7 mouse cellular contexts compared by ENCODE assay signal in the genomic region with DNA sequence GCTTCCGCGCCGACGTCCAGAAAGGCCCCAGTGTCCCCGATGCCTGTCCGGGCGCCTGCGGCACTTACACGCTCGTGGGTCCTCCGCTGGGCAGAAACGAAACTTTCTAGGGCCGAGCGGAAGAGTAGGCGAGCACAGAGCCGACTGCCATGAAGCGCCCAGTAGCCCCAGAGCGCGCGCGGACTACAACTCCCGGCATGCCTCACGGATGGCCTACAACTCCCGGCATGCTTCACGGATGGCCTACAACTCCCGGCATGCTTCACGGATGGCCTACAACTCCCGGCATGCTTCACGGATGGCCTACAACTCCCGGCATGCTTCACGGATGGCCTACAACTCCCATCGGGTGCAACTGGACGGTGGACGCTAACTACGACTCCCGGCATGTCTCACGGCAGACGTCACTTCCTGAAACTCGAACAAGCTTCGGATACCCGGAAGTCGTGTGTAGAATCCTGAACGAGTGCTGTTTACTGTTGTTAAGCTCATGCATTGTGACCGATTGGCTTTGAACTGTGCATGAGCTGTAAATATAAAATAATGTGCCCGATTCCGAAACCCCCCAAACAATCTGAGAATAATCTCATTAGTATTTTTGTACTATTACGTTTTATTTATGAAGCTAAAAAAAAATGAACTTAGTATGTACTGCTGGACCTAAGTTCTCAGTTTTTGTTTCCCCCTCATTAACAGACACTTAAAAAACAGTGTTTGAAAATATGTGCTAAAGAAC. TPM values are rescaled to one million over a fixed set of nuclear protein-coding genes. Genes with fewer than 3 reads are reported as not detected.
A peak's percentile ranks its signal among the peaks of the same experiment; 100 is the strongest.
DNase-seq lines count a peak whose midpoint lies in the region; ATAC-seq lines count a peak whose summit lies in the region.

A gene (minus strand): TSS at position 187 of the 736 bp plus-strand sequence.

- DNase-seq in adrenal gland, adult 2 months, result peak; percentile 94
- peak; percentile 90 for DNase-seq in embryo, embryonic 11.5 days (ENCODE audit: low read depth, low spot score)
- peak; percentile 87 to 93 for DNase-seq in gastrocnemius, postnatal 36 days
- peak; percentile 96 to 99 for DNase-seq in left cerebral cortex, postnatal 25 days (ENCODE audit: low spot score in 2 of 2)
- peak; percentile 90 for DNase-seq in midbrain, embryonic 10.5 days (ENCODE audit: low spot score)
- peak; percentile 88 for DNase-seq in right cerebral cortex, postnatal 4 days

- peak; percentile 97 for ATAC-seq in intestine, embryonic 15.5 days

- H3K4me2 ChIP-seq in intestine, embryonic 15.5 days (replicated peaks), result peak within 1 kb of the TSS; percentile 73

- WGBS in intestine, embryonic 15.5 days, result under 1% methylated on average over 47 of the region's 47 CpGs
- under 1% methylated on average over 47 of the region's 47 CpGs for WGBS in midbrain, embryonic 10.5 days

- peak within 1 kb of the TSS; percentile 80 for H3K4me3 ChIP-seq in intestine, embryonic 15.5 days (replicated peaks)
- H3K4me3 ChIP-seq in midbrain, embryonic 10.5 days, result peak within 1 kb of the TSS; percentile 72

- H3K27ac ChIP-seq in intestine, embryonic 15.5 days, result peak within 1 kb of the TSS; percentile 95
- peak within 1 kb of the TSS; percentile 90 for H3K27ac ChIP-seq in midbrain, embryonic 10.5 days (replicated peaks)

- peak within 1 kb of the TSS; percentile 83 for H3K9ac ChIP-seq in intestine, embryonic 15.5 days

- H3K4me1 ChIP-seq in intestine, embryonic 15.5 days (replicated peaks), result 0 out of 2 replicates have a peak, but pooled peaks cover 4% of the 10 kb centered on the region
- peaks cover 21% of the 10 kb centered on the region for H3K4me1 ChIP-seq in midbrain, embryonic 10.5 days

- intact Hi-C loops in gastrocnemius, postnatal 36 days (cut with DNase I), result no loop called here
- intact Hi-C loops in left cerebral cortex, postnatal 25 days (cut with DNase I), result no loop called here

- H3K36me3 ChIP-seq in intestine, embryonic 15.5 days, result no peaks in the 10 kb centered on the region
- H3K36me3 ChIP-seq in midbrain, embryonic 10.5 days, result no peaks in the 10 kb centered on the region

- H3K9me3 ChIP-seq in intestine, embryonic 15.5 days, result no peaks in the 10 kb centered on the region
- H3K9me3 ChIP-seq in midbrain, embryonic 10.5 days (replicated peaks), result no peaks in the 10 kb centered on the region

- no peaks in the 10 kb centered on the region for H3K27me3 ChIP-seq in intestine, embryonic 15.5 days (replicated peaks)
- H3K27me3 ChIP-seq in midbrain, embryonic 10.5 days (ENCODE audit: low read depth, poor library complexity, severe bottlenecking), result no peaks in the 10 kb centered on the region

RNA-seq across cellular contexts. Expression of the gene that starts here (rescaled TPM):
- 10 to 100 TPM; 37.1 to 41.1 TPM for total RNA-seq in adrenal gland, adult 2 months (2021)
- polyA plus RNA-seq in adrenal gland, adult 2 months (2012; rRNA removed), result 5.9 and 9.7 TPM in 2 replicates
- total RNA-seq in gastrocnemius, postnatal 36 days (2021), result 100 to 1,000 TPM; 170 to 201 TPM
- polyA plus RNA-seq in intestine, embryonic 15.5 days (2015; fragmentation: Nextera tagmentation; extraction: Ambion mirVana), result 11.2 and 12.0 TPM in 2 replicates
- 10 to 100 TPM; 22.0 to 26.8 TPM for total RNA-seq in left cerebral cortex, postnatal 25 days (2021)
- polyA plus RNA-seq in midbrain, embryonic 10.5 days (2016; fragmentation: Nextera tagmentation; extraction: Ambion mirVana), result 10.8 and 12.0 TPM in 2 replicates

Comparison
In these comparisons a context has a peak if more than half of its experiments do, and no peak if none do; other contexts are left out.
1. Peak in every context shown above with its lines: DNase-seq, ATAC-seq, H3K4me3 ChIP-seq and H3K27ac ChIP-seq.
2. RNA of the gene that starts here (total RNA-seq): 170 to 201 TPM in gastrocnemius, postnatal 36 days; 37.1 to 41.1 TPM in adrenal gland, adult 2 months and 22.0 to 26.8 TPM in left cerebral cortex, postnatal 25 days; every median in the first group is over 4 times any median in the second.